Mouse (Mus musculus) liver, embryonic 11.5 days (tissue): ENCODE results near the gene Tc2n. TPM values are rescaled to one million over a fixed set of nuclear protein-coding genes. Genes with fewer than 3 reads are reported as not detected.
A peak's percentile ranks its signal among the peaks of the same experiment; 100 is the strongest.

ENCODE experiments used
- ATAC-seq: fragments of 200-750 bp; cut with Nextera tagmentation; replicated peaks from 2 replicates; pipeline ENCODE4 v1.8.0; 2017; ENCODE audit warnings: moderate number of reproducible peaks, mild to moderate bottlenecking, moderate TSS enrichment, moderate library complexity; ENCODE audit not compliant: low FRiP score
- DNase-seq: peaks from one replicate; pipeline ENCODE4 v3.0.0-alpha.2; 2017; ENCODE audit warnings: low spot score
- H3K27ac ChIP-seq: fragments of 300-500 bp; sonication (generic); 2 replicates; pipeline ENCODE4 v1.5.1; 2014; ENCODE audit warnings: mild to moderate bottlenecking, low read depth, low read length, control low read depth
- H3K27me3 ChIP-seq: fragments of 300-500 bp; sonication (generic); replicated peaks from 2 replicates; pipeline ENCODE4 v1.6.1; 2014; ENCODE audit warnings: low read length, mixed read lengths; ENCODE audit not compliant: control insufficient read depth, insufficient read depth
- H3K36me3 ChIP-seq: fragments of 300-500 bp; sonication (generic); 2 replicates; pipeline ENCODE4 v1.6.1; 2014; ENCODE audit warnings: mild to moderate bottlenecking, low read length, moderate library complexity, mixed read lengths; ENCODE audit not compliant: control insufficient read depth, insufficient read depth
- H3K4me1 ChIP-seq: fragments of 300-500 bp; sonication (generic); replicated peaks from 2 replicates; pipeline ENCODE4 v1.6.1; 2014; ENCODE audit warnings: low read length, mixed read lengths; ENCODE audit not compliant: control insufficient read depth, insufficient read depth
- H3K4me2 ChIP-seq: fragments of 300-500 bp; sonication (generic); 2 replicates; pipeline ENCODE4 v1.6.1; 2014; ENCODE audit warnings: mild to moderate bottlenecking, control low read depth, moderate library complexity
- H3K4me3 ChIP-seq: fragments of 300-500 bp; sonication (generic); 2 replicates; pipeline ENCODE4 v1.5.1; 2014; ENCODE audit warnings: low read depth, low read length, control low read depth
- H3K9ac ChIP-seq: fragments of 300-500 bp; sonication (generic); 2 replicates; pipeline ENCODE4 v1.6.1; 2014; ENCODE audit warnings: low read depth, low read length, control low read depth
- H3K9me3 ChIP-seq: fragments of 300-500 bp; sonication (generic); 2 replicates; pipeline ENCODE4 v1.6.1; 2016; ENCODE audit warnings: low read length, inconsistent platforms, mixed read lengths; ENCODE audit not compliant: control insufficient read depth
- WGBS: fragments of 180-500 bp; shearing (Covaris S2); extraction: QIAGEN DNeasy Blood & Tissue Kit; methylation state at CpG from one replicate; pipeline ENCODE4 v1.1.7; 2014; 5-methylcytosine and 5-hydroxymethylcytosine counted together
- polyA plus RNA-seq: library from polyadenylated mRNA; unstranded; fragments of >200 nt; fragmentation: Nextera tagmentation; extraction: Ambion mirVana; gene quantifications from 2 replicates; pipeline ENCODE4 v1.2.1, GENCODE M21; 2014

Tc2n gene
- polyA plus RNA-seq, 1 experiment from 2014 or later: 0.11 TPM

- ATAC-seq (no peak), DNase-seq (no peak)
- Histone ChIP-seq H3K4me2 (no peak overlapping the region), H3K27ac (no peak overlapping the region), H3K4me1 (no peaks in the 10 kb centered on the region), H3K9ac (no peak overlapping the region), H3K4me3 (no peak overlapping the region), H3K36me3 (no peaks in the 10 kb centered on the region), H3K9me3 (no peaks in the 10 kb centered on the region), H3K27me3 (no peaks in the 10 kb centered on the region)
- 49% methylated on average over 2 of the region's 2 CpGs for WGBS
Measured at GRCm38 (mm10) chr12:101742375-101742774, 24.1 kb upstream of the Tc2n start.

- H3K27me3 ChIP-seq: no peaks in the 10 kb centered on the region
- DNase-seq (no peak), ATAC-seq (no peak)
- no peak overlapping the region for H3K4me3 ChIP-seq
- 37% methylated on average over 2 of the region's 2 CpGs for WGBS
- no peak overlapping the region for H3K9ac ChIP-seq
- H3K27ac ChIP-seq: no peak overlapping the region
- no peaks in the 10 kb centered on the region for H3K36me3 ChIP-seq
- H3K9me3 ChIP-seq: no peaks in the 10 kb centered on the region
- no peak overlapping the region for H3K4me2 ChIP-seq
- no peaks in the 10 kb centered on the region for H3K4me1 ChIP-seq
Measured at GRCm38 (mm10) chr12:101740486-101740885, 22.2 kb upstream of the Tc2n start.

- no peak for ATAC-seq
- WGBS: 21% methylated on average over 2 of the region's 2 CpGs
- no peak for DNase-seq
Measured at GRCm38 (mm10) chr12:101740045-101740444, 21.7 kb upstream of the Tc2n start.

GRCm38 (mm10) chr12:101718755-101719150, 430 bp upstream of the Tc2n start:
- H3K36me3 ChIP-seq: no peaks in the 10 kb centered on the region
- no peak overlapping the region for H3K27ac ChIP-seq
- no peaks in the 10 kb centered on the region for H3K4me1 ChIP-seq
- peaks cover 7% of the 10 kb centered on the region for H3K27me3 ChIP-seq
- peak; percentile 73 for ATAC-seq
- H3K9me3 ChIP-seq: no peaks in the 10 kb centered on the region
- no peak overlapping the region for H3K9ac ChIP-seq
- H3K4me3 ChIP-seq: peak overlapping the region; percentile 59
- 1% methylated on average over 9 of the region's 9 CpGs for WGBS
- peak overlapping the region; percentile 99 for H3K4me2 ChIP-seq
- DNase-seq: no peak

More at GRCm38 (mm10) chr12:101740045-101740444, 21.7 kb upstream of the Tc2n start:
- Histone ChIP-seq H3K4me3 (no peak overlapping the region), H3K4me1 (no peaks in the 10 kb centered on the region), H3K4me2 (no peak overlapping the region), H3K27ac (no peak overlapping the region), H3K27me3 (no peaks in the 10 kb centered on the region), H3K9ac (no peak overlapping the region), H3K9me3 (no peaks in the 10 kb centered on the region), H3K36me3 (no peaks in the 10 kb centered on the region)

GRCm38 (mm10) chr12:101699176-101699575, 19.1 kb downstream of the Tc2n start:
- Histone ChIP-seq H3K27ac (no peak overlapping the region), H3K9ac (no peak overlapping the region), H3K4me3 (no peak overlapping the region), H3K27me3 (no peaks in the 10 kb centered on the region), H3K9me3 (no peaks in the 10 kb centered on the region), H3K36me3 (no peaks in the 10 kb centered on the region), H3K4me2 (no peak overlapping the region), H3K4me1 (no peaks in the 10 kb centered on the region)
- 69% methylated on average over 3 of the region's 3 CpGs for WGBS
- DNase-seq (no peak), ATAC-seq (no peak)

GRCm38 (mm10) chr12:101696521-101696920, 21.8 kb downstream of the Tc2n start:
- H3K4me1 ChIP-seq: no peaks in the 10 kb centered on the region
- 66% methylated on average over 1 of the region's 1 CpGs for WGBS
- no peak for DNase-seq

GRCm38 (mm10) chr12:101680538-101680937, 37.8 kb downstream of the Tc2n start:
- Histone ChIP-seq H3K9ac (no peak overlapping the region), H3K9me3 (no peaks in the 10 kb centered on the region), H3K27ac (no peak overlapping the region), H3K4me3 (no peak overlapping the region), H3K36me3 (no peaks in the 10 kb centered on the region), H3K4me1 (no peaks in the 10 kb centered on the region), H3K27me3 (no peaks in the 10 kb centered on the region), H3K4me2 (no peak overlapping the region)
- ATAC-seq (no peak), DNase-seq (no peak)
- WGBS: 87% methylated on average over 2 of the region's 2 CpGs

More at GRCm38 (mm10) chr12:101696521-101696920, 21.8 kb downstream of the Tc2n start:
- Histone ChIP-seq H3K4me3 (no peak overlapping the region), H3K27ac (no peak overlapping the region), H3K36me3 (no peaks in the 10 kb centered on the region), H3K9me3 (no peaks in the 10 kb centered on the region), H3K9ac (no peak overlapping the region), H3K27me3 (no peaks in the 10 kb centered on the region), H3K4me2 (no peak overlapping the region)
- no peak for ATAC-seq

- Histone ChIP-seq H3K36me3 (no peaks in the 10 kb centered on the region), H3K4me2 (no peak overlapping the region), H3K27me3 (no peaks in the 10 kb centered on the region), H3K9ac (no peak overlapping the region), H3K27ac (no peak overlapping the region), H3K4me1 (no peaks in the 10 kb centered on the region), H3K4me3 (no peak overlapping the region), H3K9me3 (no peaks in the 10 kb centered on the region)
- DNase-seq: no peak
- no peak for ATAC-seq
- 85% methylated on average over 2 of the region's 2 CpGs for WGBS
Measured at GRCm38 (mm10) chr12:101667502-101667901, 50.8 kb downstream of the Tc2n start.

GRCm38 (mm10) chr12:101633137-101633536, 85.2 kb downstream of the Tc2n start:
- Histone ChIP-seq H3K27ac (no peak overlapping the region), H3K4me3 (no peak overlapping the region), H3K4me1 (no peaks in the 10 kb centered on the region), H3K4me2 (no peak overlapping the region), H3K9ac (no peak overlapping the region), H3K9me3 (no peaks in the 10 kb centered on the region), H3K36me3 (no peaks in the 10 kb centered on the region), H3K27me3 (no peaks in the 10 kb centered on the region)
- 87% methylated on average over 1 of the region's 1 CpGs for WGBS
- no peak for DNase-seq
- ATAC-seq: no peak
